Mouse (Mus musculus): ENCODE measurements at regions not wholly inside any gene's neighbourhood (a gene's known extent, or its start where the extent isn't known, plus 50 kb on each side); places are given as distances from the start of the nearest gene placed in this dataset.

DNA sequence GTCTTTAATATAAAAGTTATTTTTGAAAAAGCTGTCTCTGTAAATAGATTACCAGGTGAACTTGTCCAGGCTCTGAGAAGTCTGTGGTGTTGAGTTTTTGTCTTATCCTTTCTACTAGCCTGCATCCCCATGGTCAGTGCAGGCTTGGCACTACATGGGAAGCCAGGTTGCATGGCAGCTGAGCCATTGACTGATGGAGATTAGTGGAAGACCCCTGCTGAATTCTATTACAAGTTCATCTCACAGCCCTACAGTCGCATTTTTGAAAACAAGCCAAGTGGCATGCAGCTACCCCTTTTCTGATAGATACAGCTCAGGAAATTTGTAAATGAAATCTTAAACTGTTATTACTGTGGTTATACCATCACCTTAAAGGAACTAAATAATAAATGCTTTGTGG lies 101.2 kb upstream of the Fam184a start:
- H3K4me3 ChIP-seq (ENCODE audit: insufficient read depth, low read depth, low read length), result no peak overlapping the region
- no peaks in the 10 kb centered on the region for H3K4me1 ChIP-seq (ENCODE audit: control insufficient read depth, insufficient read depth, low read length)
- 90% methylated on average over 1 of the region's 1 CpGs for WGBS
- no peak for DNase-seq
- H3K36me3 ChIP-seq (ENCODE audit: control insufficient read depth, insufficient read depth, low read length), result no peaks in the 10 kb centered on the region
- H3K27ac ChIP-seq (ENCODE audit: insufficient read depth, low read depth, low read length), result no peak overlapping the region
- no peak for TF ChIP-seq CTCF (conservative IDR thresholded peaks at IDR 0.05; ENCODE audit: insufficient read depth, insufficient read length, low read depth, low read length)
- no peak for TF ChIP-seq POLR2A (IDR thresholded peaks at IDR 0.05; ENCODE audit: low read depth, low read length)
- H3K27me3 ChIP-seq (replicated peaks; ENCODE audit: control insufficient read depth, insufficient read depth, low read length), result no peaks in the 10 kb centered on the region

DNA sequence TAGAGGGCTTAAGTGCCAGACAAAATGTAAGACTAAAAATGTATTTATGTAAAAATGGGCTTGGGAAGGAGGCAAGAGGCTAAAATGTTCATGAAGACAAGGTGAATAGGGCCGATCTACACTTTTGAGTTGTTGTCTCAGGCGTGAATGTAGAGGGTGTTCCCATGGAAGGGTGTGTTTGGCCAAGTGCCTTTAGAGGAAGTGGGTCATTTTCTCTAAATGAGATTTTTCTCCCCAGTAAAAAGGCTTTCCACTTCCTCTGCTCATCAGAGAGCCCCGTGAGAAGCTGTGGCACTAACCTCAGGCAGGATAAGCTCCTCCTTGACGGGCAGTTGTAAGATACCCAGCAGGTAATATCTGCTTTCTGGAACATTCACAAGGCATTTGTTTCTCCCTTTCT lies 99.6 kb upstream of the Fam184a start:
- Histone ChIP-seq H3K27ac (ENCODE audit: insufficient read depth, low read depth, low read length) (no peak overlapping the region), H3K27me3 (replicated peaks; ENCODE audit: control insufficient read depth, insufficient read depth, low read length) (no peaks in the 10 kb centered on the region), H3K36me3 (ENCODE audit: control insufficient read depth, insufficient read depth, low read length) (no peaks in the 10 kb centered on the region), H3K4me1 (ENCODE audit: control insufficient read depth, insufficient read depth, low read length) (no peaks in the 10 kb centered on the region), H3K4me3 (ENCODE audit: insufficient read depth, low read depth, low read length) (no peak overlapping the region)
- WGBS, result 66% methylated on average over 4 of the region's 4 CpGs
- no peak for DNase-seq
- TF ChIP-seq CTCF (conservative IDR thresholded peaks at IDR 0.05; ENCODE audit: insufficient read depth, insufficient read length, low read depth, low read length), result no peak
- TF ChIP-seq POLR2A (IDR thresholded peaks at IDR 0.05; ENCODE audit: low read depth, low read length), result no peak

- Histone ChIP-seq H3K4me1 (ENCODE audit: control insufficient read depth, insufficient read depth, low read length) (no peaks in the 10 kb centered on the region), H3K4me3 (ENCODE audit: insufficient read depth, low read depth, low read length) (no peak overlapping the region), H3K27me3 (replicated peaks; ENCODE audit: control insufficient read depth, insufficient read depth, low read length) (no peaks in the 10 kb centered on the region), H3K36me3 (ENCODE audit: control insufficient read depth, insufficient read depth, low read length) (no peaks in the 10 kb centered on the region), H3K27ac (ENCODE audit: insufficient read depth, low read depth, low read length) (no peak overlapping the region)
- DNase-seq, result no peak
- 65% methylated on average over 2 of the region's 2 CpGs for WGBS
- TF ChIP-seq POLR2A (IDR thresholded peaks at IDR 0.05; ENCODE audit: low read depth, low read length), result no peak
- no peak for TF ChIP-seq CTCF (conservative IDR thresholded peaks at IDR 0.05; ENCODE audit: insufficient read depth, insufficient read length, low read depth, low read length)
Measured at GRCm38 (mm10) chr10:53813244-53813620, 62.3 kb upstream of the Fam184a start.

- H3K27ac ChIP-seq (ENCODE audit: insufficient read depth, low read depth, low read length), result no peak overlapping the region
- H3K36me3 ChIP-seq (ENCODE audit: control insufficient read depth, insufficient read depth, low read length), result no peaks in the 10 kb centered on the region
- H3K27me3 ChIP-seq (replicated peaks; ENCODE audit: control insufficient read depth, insufficient read depth, low read length), result no peaks in the 10 kb centered on the region
- no peaks in the 10 kb centered on the region for H3K4me1 ChIP-seq (ENCODE audit: control insufficient read depth, insufficient read depth, low read length)
- TF ChIP-seq CTCF (conservative IDR thresholded peaks at IDR 0.05; ENCODE audit: insufficient read depth, insufficient read length, low read depth, low read length) (0 out of 2 replicates have a peak, but pooled peaks have one; percentile 13), POLR2A (IDR thresholded peaks at IDR 0.05; ENCODE audit: low read depth, low read length) (no peak)
- WGBS, result 12% methylated on average over 7 of the region's 7 CpGs
- no peak overlapping the region for H3K4me3 ChIP-seq (ENCODE audit: insufficient read depth, low read depth, low read length)
- DNase-seq, result peak; percentile 44
Measured at GRCm38 (mm10) chr10:53812597-53813243, 61.8 kb upstream of the Fam184a start.

- H3K27me3 ChIP-seq (replicated peaks; ENCODE audit: control insufficient read depth, insufficient read depth, low read length), result no peaks in the 10 kb centered on the region
- DNase-seq, result no peak
- H3K4me1 ChIP-seq (ENCODE audit: control insufficient read depth, insufficient read depth, low read length), result no peaks in the 10 kb centered on the region
- H3K36me3 ChIP-seq (ENCODE audit: control insufficient read depth, insufficient read depth, low read length), result no peaks in the 10 kb centered on the region
- no peak for TF ChIP-seq CTCF (conservative IDR thresholded peaks at IDR 0.05; ENCODE audit: insufficient read depth, insufficient read length, low read depth, low read length)
- TF ChIP-seq POLR2A (IDR thresholded peaks at IDR 0.05; ENCODE audit: low read depth, low read length), result no peak
- 70% methylated on average over 14 of the region's 14 CpGs for WGBS
- no peak overlapping the region for H3K27ac ChIP-seq (ENCODE audit: insufficient read depth, low read depth, low read length)
- H3K4me3 ChIP-seq (ENCODE audit: insufficient read depth, low read depth, low read length), result no peak overlapping the region
Measured at GRCm38 (mm10) chr10:53811904-53812596, 61.1 kb upstream of the Fam184a start.

GRCm38 (mm10) chr10:53806697-53807096 lies 55.8 kb upstream of the Fam184a start:
- no peak overlapping the region for H3K4me3 ChIP-seq (ENCODE audit: insufficient read depth, low read depth, low read length)
- peak; percentile 36 for DNase-seq
- 55% methylated on average over 8 of the region's 8 CpGs for WGBS

DNA sequence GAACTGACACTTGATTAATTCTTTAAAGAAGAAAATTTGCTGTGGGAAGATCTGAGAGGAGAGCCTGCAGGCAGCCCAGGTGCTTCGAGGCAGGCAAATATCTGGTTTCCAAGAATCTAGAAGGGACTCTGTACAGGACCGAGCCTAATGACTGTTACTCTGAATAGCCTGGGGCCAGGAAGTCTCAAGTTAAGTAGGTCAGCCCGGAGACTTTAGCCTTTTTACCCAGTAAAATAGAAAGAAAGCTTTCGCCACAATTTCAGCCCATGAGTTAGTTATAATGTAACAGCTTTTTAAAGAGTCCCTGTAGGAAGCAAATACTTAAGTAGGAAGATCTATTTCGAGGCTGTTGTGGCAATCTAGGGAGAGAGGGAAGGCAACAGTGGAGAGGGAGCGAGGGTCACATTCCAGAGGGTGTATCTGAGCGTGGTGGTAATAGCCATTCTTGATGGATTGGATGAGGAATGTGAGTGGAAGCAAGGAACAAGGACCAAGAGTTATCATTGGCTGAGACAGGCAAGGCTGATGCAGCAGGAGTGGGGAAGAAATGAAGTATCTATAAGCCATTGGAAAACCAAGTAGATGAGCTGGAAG lies 50.2 kb upstream of the Fam184a start:
- H3K36me3 ChIP-seq (ENCODE audit: control insufficient read depth, insufficient read depth, low read length), result no peaks in the 10 kb centered on the region
- H3K27me3 ChIP-seq (replicated peaks; ENCODE audit: control insufficient read depth, insufficient read depth, low read length), result no peaks in the 10 kb centered on the region
- no peak for TF ChIP-seq POLR2A (IDR thresholded peaks at IDR 0.05; ENCODE audit: low read depth, low read length)
- TF ChIP-seq CTCF (conservative IDR thresholded peaks at IDR 0.05; ENCODE audit: insufficient read depth, insufficient read length, low read depth, low read length), result no peak
- H3K4me3 ChIP-seq (ENCODE audit: insufficient read depth, low read depth, low read length), result no peak overlapping the region
- peak; percentile 87 for DNase-seq
- H3K4me1 ChIP-seq (ENCODE audit: control insufficient read depth, insufficient read depth, low read length), result no peaks in the 10 kb centered on the region
- 22% methylated on average over 7 of the region's 7 CpGs for WGBS
- H3K27ac ChIP-seq (ENCODE audit: insufficient read depth, low read depth, low read length), result no peak overlapping the region

More at GRCm38 (mm10) chr10:53806697-53807096, 55.8 kb upstream of the Fam184a start:
- TF ChIP-seq POLR2A (IDR thresholded peaks at IDR 0.05; ENCODE audit: low read depth, low read length) (no peak), CTCF (conservative IDR thresholded peaks at IDR 0.05; ENCODE audit: insufficient read depth, insufficient read length, low read depth, low read length) (peak; percentile 60)
- Histone ChIP-seq H3K4me1 (ENCODE audit: control insufficient read depth, insufficient read depth, low read length) (no peaks in the 10 kb centered on the region), H3K27ac (ENCODE audit: insufficient read depth, low read depth, low read length) (no peak overlapping the region), H3K36me3 (ENCODE audit: control insufficient read depth, insufficient read depth, low read length) (no peaks in the 10 kb centered on the region), H3K27me3 (replicated peaks; ENCODE audit: control insufficient read depth, insufficient read depth, low read length) (no peaks in the 10 kb centered on the region)
